Mouse (Mus musculus): ENCODE measurements around the gene Tcl1.
"Not testable (repeated sequence)": the region's sequence is repeated elsewhere in the genome, so short reads cannot be mapped to it uniquely, and the experiment has no call there.

Gene Tcl1

GRCm38 (mm10) chr12:105181040-105181644, 41.5 kb downstream of the Tcl1 start:
- not testable (repeated sequence) for DNase-seq (ENCODE audit: low read depth, low spot score)

- DNase-seq (ENCODE audit: low read depth, low spot score) = not testable (repeated sequence)
These were observed 46.5 kb downstream of the Tcl1 start, which contains the start of gene Tcl1b5 for GRCm38 (mm10) chr12:105176044-105176443. Gene Tcl1b5, plus strand, starts transcription at chr12:105176344.

DNA sequence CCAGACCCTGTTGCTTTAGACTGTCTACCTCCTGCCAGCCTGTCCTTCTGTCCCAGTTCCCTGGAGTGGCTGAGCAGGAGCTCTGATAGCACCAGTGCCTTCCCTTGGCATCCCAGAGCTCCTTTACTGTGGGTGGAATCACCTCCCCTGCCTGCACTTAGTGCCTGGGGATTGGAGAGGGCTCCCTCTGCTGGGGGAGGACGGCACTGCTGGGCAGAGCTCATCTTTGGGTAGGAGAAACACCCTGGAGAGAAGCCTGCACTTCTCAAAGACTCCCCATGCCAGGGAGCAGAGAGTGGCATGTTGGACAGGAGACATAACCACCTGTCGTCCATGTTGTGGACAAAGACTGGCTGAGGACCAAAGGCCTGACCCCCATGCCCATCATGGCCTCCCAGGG, 48.3 kb downstream of the Tcl1 start:
- peak; percentile 1 for DNase-seq (ENCODE audit: low read depth, low spot score)

DNA sequence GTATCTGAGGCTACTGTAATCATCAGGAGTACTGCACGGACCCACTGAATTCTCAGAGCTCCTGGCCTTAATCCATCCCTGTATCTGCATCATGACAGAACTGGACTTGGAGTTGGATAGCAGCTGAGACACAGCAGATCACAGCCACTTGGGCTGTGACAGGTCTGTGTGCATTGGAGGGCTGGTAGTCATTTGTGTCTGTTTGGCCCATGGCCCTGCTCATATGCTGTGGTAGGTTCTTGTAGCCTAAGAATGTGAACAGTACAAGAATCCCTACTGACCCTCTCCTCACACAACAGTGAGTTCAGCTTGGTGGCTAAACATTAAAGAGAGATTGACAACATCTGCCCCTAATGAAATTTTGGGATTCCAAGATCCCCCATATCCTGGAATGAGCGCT, 49.2 kb downstream of the Tcl1 start:
- DNase-seq (ENCODE audit: low read depth, low spot score) = no peak

Measured in brain, adult 2 months (tissue).